Mouse (Mus musculus) neutrophil, adult 5-6 weeks (primary cell): ENCODE results near the gene Zfp866. TPM values are rescaled to one million over a fixed set of nuclear protein-coding genes. Genes with fewer than 3 reads are reported as not detected.

Experiments
- ATAC-seq: fragments of 151-379, 151-347 bp; 2 replicates; pipeline ENCODE4 v1.8.0; 2017; ENCODE audit warnings: mild to moderate bottlenecking, moderate TSS enrichment; ENCODE audit not compliant: insufficient number of reproducible peaks, poor library complexity, low FRiP score, severe bottlenecking; ENCODE audit errors: extremely low read depth
- total RNA-seq: library from RNA; stranded (forward); fragments of 200-1000 nt; gene quantifications from 2 replicates; pipeline ENCODE4 v1.2.3, GENCODE M21; 2017

Gene Zfp866
- total RNA-seq, 1 experiment from 2014 or later, result 55.7 TPM

DNA sequence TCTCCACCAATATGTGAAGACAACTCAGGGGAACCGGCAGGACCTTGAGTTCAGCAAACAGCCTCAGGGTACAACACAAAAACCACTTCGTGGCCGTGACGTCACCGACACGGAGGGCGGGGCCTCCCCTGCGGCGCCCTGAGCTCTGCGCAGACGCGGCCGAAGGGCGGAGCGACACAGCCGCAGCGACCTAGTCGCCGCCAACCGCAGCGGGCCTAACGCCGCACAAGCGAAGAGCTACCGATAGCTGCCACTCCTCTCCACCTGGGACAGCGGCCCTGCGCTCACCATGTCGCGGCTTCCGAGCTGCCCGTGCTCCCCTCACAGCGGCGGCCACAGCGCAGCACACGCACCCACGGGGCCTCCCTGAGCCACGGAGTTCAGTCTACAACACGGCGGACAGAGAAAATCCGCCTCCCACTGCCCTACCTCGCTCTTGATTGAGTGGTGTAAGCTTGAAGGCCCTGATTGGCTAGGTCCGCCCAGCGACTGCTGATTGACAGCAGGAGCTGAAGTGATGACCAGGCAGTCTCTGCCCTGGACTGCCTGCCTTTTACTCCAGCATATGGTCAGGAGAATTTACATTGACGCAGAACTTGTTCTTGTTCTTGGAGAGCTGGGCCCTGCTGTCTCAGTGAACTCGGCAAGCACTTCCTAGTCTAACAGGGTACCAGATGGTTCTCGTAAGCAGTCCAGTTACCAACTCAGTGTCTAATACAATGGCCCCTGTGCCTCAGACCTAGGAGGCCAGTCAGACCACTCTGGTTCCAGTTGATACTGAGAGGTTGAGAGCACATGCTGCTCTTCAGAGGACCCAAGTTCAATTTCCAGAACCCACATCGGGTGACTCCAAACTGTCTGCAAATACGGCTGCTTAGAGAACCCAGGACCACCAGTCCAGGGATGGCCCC is 41.2 kb downstream of the Zfp866 start, which contains the start of gene Zfp963:
TSS of gene Zfp963 (minus strand) at position 427 of the 911 bp plus-strand sequence.
- ATAC-seq, result peak; percentile 96

DNA sequence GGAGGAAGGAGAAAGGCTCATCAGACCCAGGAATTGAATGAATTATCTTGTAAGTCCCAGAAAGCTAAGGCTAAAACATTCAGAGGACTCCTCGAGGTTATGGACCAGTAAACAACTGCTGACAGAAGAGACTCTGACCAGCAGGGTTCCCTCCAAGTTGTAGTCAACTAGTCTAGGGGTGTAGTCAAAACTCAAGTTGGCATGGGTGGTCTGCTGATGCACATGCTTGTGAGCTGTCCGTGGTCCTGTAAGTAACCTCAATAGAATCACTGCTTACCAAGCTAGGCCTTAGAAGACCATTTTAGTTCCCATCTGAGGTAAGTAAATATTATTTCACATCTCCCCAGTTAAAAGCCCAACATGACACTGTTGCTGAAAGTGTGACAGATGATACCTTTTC is 49.7 kb downstream of the Zfp866 start:
- no peak for ATAC-seq

DNA sequence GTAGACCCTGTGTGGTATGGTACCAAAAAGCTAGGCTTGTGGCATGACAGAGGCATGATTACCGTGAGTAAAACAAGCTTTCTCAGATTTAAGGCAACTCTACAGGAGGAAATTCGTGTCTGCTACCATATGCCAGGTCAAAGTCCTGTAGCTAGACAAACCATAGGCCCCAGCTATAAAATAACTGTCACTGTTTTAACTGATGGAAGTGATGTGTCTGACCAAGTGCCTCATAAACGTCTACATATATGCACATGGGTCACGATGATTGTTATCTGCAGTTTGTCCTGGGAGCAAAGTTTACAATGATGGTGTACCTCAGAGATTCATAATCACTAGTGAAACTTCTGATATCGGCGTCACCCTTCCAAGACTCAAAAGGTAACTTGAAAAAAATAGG is 50.2 kb downstream of the Zfp866 start:
- ATAC-seq, result no peak

DNA sequence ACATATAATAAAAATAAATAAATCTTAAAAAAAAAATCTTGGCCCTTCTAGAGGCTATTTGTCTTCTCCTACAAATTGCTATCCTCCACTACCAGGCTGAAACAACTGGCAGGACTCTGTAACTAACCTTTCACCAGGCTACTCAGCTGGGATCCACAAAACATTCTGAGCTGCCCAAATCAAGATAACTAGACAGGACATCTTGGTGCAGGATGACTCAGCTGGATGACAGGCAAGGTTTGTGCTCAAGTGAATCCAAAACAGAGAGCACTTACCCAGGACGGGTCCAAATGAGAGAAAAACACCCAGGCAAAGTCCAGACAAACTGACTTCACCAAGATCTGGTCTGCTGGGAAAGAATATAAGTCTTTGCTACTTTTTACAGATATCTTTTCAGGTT is 55.5 kb downstream of the Zfp866 start:
- no peak for ATAC-seq

DNA sequence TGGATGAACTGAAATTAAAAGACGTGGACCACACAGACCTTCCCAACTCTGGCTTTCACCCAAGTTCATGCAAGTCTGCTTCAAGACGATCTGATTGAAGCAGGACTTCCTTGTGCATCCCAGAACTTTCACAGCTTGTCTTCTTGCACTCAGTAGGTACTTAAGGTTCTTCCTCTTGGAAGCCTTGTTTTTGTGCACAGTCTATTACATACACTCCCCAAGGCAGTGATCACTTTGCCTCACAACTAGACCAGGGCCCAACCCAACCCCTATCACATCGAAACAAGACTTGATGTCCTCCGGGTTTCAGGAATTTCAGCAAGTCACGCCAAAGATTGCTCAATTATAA is 73.8 kb downstream of the Zfp866 start:
- ATAC-seq, result no peak

DNA sequence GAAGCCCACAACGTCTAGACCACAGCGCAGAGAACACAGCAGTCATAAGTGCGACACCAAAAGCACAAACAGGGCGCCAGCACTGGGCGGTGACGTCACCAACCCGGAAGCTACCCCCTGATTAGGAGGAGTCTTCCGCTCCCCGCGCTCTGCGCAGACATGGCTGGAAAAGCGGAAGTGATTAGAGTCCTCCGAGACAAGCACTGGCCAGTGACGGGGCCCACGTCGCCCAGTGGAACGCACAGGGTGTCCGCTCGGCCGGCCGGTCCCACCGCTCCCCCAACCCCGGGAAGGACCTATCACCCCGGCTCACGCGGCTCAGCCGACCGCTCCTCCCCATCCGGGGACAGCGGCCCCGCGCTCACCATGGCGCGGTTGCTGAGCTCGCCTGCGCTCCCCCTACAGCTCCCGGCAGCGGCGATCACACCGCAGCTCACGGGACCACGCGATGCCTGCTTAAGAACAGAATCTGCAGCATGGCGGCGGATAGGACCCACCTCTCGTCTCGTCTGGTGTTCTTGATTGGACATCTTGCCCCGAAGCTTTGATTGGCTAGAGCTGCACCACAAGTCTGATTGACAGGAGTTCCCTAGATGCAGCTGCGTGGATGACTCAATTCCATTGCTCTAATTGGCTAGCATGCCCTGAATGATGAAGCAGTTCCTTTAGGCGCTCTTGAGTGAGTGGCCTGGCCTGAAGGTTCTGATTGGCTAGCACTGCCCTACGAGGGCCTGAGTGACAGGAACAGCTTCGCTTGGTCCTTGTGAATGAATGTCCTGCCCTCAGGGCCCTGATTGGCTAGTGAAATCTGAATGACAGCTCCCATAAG is 74.4 kb downstream of the Zfp866 start:
- peak; percentile 92 for ATAC-seq

DNA sequence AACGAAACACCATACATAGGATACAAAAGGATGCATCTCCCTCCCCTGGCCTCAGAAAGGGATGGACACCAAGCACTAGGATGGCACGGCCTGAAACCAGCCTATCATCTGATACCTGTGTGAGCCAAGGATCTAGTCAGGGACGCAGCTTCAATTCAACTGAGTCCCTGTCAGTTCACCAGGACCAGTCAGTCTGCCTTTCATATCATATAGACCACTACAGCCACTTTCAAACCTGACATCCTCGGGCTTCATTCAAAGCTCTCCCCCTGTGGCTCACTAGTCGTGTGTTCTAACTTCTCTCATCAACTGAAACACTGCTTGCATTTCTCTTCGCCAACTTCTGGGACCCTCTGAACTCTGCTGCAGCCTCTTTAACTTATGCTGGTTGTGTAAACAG is 75.6 kb downstream of the Zfp866 start:
- no peak for ATAC-seq

DNA sequence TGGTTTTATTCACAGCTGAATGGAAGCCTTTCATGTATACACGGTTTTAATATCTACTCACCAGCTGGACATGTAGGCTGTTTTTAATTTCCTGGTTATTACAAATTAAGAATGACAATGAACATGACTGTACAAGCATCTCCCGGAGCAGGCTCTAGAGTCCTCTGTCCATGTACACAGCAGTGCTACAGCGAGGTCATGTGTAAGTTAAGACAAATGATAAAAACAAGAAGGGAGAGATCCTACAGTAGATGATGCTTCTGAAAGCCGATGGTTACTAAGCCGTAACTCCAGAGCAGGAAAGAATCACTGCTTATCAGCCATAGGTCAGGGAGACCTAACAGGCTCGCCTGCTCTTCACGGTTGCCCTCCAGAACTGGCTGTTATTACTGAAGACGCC is 77.5 kb downstream of the Zfp866 start:
- ATAC-seq, result no peak

Other genes with a start within 250 kb of the Zfp866 start
- gene Zfp868, start 165.6 kb downstream of the Zfp866 start, total RNA-seq, result 27.4 and 29.7 TPM in 2 replicates
- 0.98 and 1.6 TPM in 2 replicates for gene Zfp964, start 136.7 kb downstream of the Zfp866 start, total RNA-seq
- gene Zfp869, start 80.5 kb downstream of the Zfp866 start, total RNA-seq, result 62.8 and 72.8 TPM in 2 replicates
- 8.8 and 11.2 TPM in 2 replicates for gene Zfp963, start 41.2 kb downstream of the Zfp866 start, total RNA-seq
- gene Gm20422, start 16.3 kb downstream of the Zfp866 start, total RNA-seq, result not detected in 2 replicates
- 22.3 and 24.7 TPM in 2 replicates for gene Atp13a1, start within 50 bp of the Zfp866 start, total RNA-seq
- 265 and 326 TPM in 2 replicates for gene Gmip, start 17.5 kb upstream of the Zfp866 start, total RNA-seq
- 3.7 and 4.7 TPM in 2 replicates for gene Lpar2, start 31.3 kb upstream of the Zfp866 start, total RNA-seq
- gene Pbx4, start 41.3 kb upstream of the Zfp866 start, total RNA-seq, result 5.8 and 9.8 TPM in 2 replicates
- gene Cilp2, start 96.5 kb upstream of the Zfp866 start, total RNA-seq, result not detected in 2 replicates
- 0.93 and 1.7 TPM in 2 replicates for gene Tssk6, start 111.0 kb upstream of the Zfp866 start, total RNA-seq
- 55.9 and 58.3 TPM in 2 replicates for gene Ndufa13, start 111.4 kb upstream of the Zfp866 start, total RNA-seq
- gene Yjefn3, start 111.5 kb upstream of the Zfp866 start, total RNA-seq, result 0.61 TPM in 1 of 2 replicates, not detected in the other
- 52.6 and 64.2 TPM in 2 replicates for gene Gatad2a, start 205.2 kb upstream of the Zfp866 start, total RNA-seq